Mouse (Mus musculus) urinary bladder, postnatal 4 days (tissue): ENCODE measurements around the gene Atg10.
"Not testable (repeated sequence)": the region's sequence is repeated elsewhere in the genome, so short reads cannot be mapped to it uniquely, and the experiment has no call there.

Source experiments
- DNase-seq, 2 experiments: peaks; one replicate each; pipeline ENCODE4 v3.0.0; 2021 to 2022; ENCODE audit warnings: low spot score in 2 of 2

Atg10 gene

DNA sequence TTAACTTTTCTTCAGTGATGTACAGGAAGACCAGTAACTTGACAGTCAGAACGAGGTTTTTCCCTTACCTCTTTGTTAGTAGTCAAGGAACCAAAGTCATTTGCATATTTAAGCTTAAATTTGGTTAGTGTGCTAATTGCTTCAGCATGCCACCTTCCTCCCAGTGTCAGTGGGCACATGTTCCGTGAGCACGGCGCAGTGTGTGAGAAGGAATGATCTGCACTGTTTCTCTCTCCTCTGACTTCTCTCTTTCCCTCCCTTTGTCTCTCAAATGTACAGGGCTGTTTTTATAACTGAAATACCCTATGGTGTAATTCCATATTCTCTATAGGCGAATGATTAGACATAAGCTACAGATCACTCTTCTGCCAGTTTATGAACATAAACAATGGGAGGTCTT is 284.2 kb downstream of the Atg10 start:
- no peak for DNase-seq

DNA sequence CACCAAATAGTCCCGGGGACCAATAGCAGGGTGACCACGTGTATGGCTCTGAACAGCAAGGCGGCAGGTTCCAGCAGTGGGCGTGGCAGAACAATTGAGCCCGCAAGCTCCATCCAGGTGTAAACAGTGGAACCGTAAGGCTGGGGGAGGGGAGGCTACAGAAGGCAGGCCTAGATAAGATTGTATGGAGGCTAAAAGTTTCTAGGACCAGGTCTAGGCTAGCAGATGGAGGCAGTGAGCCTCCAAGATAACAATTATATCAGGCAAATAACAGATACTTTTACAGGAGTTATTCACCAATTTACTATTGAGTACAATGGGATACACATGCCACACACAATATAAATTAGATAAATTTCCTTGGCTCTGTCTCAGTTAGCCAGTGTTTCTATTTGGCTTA is 284.6 kb downstream of the Atg10 start:
- DNase-seq = no peak

DNA sequence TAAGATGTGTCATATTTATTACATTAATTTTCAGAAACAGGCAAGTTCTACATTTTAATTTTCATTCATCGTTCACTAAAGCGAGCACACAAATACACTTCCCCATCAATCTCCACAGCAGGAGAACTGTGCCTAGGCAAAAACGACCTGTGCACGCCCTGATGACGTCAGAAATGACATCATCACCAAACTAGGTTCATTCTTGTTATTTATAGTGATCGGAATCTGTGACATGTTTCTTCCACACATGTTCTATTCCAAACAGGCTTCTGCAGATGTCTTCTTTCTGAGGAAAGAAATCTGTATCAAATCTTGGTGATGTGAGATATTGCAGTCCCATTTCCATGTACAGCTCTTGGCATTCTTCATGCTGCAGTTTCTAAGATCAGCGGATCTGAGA is 287.9 kb downstream of the Atg10 start:
- DNase-seq = no peak

DNA sequence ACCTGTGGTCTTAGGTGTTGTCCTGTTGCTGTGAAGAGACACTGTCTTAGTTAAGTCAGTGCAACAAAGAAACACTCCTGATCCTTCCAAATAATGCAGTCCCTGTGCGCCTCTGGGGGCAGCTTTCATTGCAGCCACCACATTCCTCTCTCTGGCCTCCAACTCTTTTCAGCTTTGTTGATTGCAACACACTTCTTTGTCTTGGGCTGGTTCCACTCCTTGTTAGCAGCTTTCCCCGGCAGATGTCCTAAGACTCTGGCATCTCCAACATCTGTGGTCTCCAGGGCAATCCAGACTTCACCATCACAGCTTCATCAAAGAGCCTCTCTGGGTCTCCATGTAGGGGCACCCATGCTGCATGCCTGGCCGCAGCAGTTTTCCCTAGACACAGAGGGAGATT is 290.5 kb downstream of the Atg10 start:
- no peak for DNase-seq

DNA sequence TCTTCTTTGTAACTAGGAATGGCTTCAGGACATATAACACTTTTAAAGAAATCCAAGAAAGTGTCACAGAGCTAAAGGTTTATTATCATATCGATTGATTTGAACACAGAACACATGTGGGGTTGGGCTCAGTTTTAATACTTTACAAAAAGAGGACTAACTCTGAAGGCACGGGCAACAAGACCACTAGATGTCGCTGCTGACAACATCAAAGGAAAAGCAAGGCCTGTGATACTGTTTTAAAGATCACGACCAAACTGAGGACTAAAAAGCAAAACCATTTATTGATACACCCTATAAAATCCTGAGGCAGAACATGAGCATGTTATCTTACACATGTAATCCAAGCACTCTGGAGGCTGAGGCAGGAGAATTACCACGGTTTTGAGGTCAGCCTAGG is 293.9 kb downstream of the Atg10 start:
- DNase-seq = no peak

DNA sequence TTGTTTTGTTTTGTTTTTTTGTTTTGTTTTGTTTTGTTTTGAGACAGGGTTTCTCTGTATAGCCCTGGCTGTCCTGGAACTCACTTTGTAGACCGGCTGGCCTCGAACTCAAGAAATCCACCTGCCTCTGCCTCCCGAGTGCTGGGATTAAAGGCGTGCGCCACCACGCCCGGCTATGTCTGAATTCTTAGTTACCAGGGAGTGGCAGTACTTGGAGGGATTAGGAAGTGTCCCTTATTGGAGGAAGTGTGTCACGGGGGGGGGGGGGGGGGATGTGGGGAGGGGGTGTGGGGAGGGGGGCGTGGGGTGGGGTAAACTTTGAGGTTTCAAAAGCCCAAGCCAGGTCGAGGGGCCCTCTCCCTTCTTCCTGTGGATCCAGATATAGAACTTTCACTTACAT is 295.5 kb downstream of the Atg10 start:
- not testable (repeated sequence) for DNase-seq

DNA sequence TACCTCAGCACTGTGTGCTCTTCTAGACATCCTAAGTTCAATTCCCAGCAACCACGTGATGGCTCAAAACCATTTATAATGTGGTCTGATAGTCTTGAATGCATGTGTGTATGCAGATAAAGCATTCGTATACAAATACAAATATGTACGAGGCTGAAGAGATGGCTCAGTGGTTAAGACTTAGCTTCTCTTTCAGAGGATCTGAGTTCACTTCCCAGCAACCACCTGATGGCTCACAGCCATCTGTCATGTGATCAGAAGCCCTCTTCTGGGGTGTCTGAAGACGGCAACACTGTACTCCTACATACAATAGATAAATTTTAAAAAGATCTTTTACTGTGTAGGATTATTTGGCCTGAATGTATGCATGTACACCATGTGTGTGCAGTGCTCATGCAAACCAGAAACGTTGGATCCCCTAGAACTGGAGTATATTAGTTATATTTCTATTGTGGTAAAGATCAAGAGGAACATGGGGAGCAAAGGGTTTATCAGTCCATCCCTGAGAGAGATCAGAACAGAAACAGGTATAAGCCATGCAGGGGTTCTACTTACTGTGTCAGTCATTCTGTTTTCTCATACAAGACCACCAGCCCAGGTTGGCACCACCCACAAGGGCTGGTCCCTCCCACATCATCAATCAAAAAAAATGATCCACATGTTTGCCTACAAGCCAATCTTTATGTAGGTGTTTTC is 296.7 kb downstream of the Atg10 start:
- no peak for DNase-seq

DNA sequence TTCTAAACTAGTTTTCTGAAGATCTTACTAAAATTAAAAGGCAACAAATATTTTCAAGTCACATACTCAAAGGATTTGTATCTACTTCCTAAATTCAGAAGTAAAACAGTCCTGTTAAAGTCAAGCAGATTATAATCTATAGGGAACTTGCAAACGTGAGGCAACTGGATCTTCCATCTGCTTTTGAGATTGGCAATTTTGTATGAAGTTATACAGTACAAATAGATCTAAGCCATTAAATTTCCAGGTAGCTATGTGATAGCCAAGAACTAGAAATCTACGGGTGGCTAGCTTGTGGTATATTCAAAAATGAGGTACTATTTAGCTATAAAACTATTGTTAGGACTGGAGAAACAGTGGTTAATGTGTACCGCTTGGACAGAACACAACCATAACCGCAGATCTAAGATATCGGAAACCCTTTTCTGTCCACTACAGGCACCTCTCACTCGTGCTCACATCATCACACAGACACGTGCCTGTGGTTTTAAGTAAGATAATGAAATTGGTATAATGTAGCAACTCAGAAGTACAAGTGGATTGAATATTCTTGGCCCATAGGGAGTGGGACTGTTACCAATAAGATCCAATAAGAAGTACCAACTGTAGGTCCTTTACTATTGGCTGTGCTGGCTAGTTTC is 297.5 kb downstream of the Atg10 start:
- DNase-seq = no peak

DNA sequence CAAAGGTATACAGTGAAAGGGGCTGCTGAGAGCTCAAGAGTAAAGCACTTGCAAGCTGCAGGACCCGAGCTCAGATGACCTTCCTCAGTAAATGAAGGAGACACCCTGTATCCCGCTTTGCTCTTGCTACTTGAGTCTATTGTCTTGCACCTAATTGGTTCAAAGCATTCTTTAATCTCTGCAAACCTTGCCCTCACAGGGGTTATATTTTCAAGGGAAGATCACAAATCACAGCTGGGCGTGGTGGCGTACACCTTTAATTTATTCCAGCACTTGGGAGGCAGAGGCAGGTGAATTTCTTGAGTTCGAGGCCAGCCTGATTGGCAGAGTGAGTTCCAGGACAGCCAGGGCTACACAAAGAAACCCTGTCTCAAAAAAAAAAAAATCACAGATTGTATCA is 298.6 kb downstream of the Atg10 start:
- no peak for DNase-seq

DNA sequence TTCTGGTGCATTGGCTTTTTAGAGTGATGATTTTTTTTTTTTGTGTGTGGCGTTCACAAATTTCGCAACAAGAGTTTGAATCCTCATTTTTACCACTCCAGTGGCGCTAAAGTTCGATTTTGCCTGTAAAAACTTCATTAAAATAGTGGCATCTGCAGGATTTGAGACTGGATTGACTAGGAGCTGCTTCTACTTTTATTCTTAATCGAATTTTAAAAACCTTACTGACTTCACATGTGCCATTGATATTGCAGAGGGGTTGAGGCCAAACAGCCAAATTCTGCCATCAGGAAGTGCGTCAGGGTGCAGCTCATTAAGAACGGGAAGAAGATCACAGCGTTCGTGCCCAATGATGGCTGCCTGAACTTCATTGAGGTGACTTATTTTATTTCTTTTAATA is 299.7 kb downstream of the Atg10 start:
- no peak for DNase-seq

DNA sequence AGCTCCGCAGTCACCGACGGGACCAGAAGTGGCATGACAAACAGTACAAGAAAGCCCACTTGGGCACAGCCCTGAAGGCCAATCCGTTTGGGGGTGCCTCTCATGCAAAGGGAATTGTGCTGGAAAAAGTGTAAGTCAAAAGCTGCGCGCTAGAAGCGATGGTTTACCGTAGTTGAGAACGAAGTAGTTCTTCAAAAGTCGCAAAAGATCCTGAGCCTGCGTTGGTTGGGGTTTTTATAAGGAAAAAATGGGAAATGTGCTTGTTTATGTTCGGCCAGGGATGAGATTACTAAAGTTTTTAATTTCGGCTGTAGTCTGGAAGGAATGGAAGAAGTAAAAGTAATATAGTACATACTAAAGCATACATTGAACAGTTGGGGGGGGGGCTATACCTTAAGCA is 300.2 kb downstream of the Atg10 start:
- DNase-seq = not testable (repeated sequence)

DNA sequence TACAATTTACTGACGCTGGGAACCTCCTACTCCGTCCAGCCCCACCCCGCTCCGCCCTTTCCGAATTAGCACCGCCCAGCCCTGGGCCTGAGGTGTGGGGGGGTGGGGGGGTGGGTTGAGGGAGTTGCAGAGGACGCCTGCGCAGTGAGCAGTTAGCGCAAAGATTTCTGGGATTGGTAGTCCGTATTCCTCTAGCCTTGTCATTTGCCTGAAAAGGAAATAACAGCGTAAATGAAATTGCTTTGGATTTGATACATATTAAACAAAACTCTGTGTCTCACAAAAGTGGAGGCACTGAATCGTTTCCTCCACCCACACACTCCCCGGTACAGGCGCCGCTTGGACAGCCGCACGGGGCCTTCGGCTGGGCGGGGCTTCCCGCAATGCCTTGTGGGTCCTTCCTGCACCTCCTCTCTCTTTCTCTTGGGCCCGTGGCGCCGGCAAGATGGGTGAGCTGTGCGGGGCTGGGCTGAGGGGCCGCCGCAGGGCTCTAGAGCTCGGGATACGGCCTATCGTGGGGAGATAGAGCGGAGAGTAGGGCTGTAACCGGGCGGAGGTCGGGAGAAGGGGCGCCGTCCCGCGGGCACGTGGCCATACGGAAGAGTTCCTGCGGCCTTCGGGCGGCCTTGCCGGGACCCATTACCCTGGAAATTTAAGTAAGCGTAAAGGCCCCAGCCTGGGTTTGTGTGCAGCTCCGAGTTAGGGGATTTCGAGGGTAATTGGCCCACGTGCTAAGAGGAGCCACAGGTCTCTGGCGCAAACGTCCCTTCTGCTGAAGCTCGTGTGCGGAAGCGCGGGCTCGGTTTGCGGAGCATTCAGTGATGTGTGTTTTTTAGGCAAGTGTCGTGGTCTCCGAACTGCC is 300.8 kb downstream of the Atg10 start, which contains the start of gene Rps23:
Gene Rps23 (plus strand): TSS at position 208 of the 862 bp plus-strand sequence.
- peak; percentile 83 to 88 for DNase-seq

DNA sequence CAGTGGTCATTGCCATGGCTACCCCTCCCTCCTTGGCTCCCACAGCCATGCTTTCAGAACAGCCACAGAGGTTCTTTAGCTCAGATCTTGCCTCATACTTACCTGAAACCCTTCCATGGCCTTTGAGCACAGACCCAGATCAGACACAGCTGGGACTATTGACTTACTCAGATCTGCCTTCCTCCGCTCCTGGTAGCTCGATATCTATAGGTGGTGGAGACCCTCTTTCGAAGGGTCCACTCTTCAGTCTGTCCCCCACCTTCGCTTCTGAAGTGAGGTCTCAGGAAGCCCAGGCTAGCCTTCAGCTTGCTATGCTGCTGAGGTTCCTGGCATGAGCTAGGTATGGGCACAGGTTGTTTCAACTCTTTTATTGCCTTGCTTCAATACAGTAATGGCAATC is 309.0 kb downstream of the Atg10 start:
- DNase-seq = no peak

DNA sequence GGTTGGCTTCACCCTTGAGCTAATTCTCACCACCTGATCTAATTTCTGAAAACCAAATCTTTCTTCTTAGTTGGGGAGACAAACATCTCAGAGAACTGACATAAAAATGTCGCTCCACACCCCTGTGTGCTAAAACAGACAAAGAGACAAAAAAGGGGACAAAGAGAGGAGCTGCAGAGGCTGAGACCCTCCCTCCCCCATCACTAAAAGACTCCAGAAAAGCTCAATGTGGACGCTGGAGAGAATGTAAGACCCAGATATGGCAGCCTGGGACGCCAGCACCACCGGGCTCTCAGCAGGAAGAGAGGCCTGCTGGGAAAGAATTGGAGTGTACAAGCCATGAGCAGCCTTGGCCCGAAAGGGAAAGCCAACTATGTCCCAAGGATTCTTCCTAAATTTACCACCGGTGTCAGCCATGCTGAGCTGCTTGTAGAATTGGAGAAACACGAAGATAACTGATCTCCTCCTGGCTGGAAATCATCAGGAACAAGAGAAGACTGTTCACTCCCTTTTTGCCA is 310.0 kb downstream of the Atg10 start:
- DNase-seq = no peak

DNA sequence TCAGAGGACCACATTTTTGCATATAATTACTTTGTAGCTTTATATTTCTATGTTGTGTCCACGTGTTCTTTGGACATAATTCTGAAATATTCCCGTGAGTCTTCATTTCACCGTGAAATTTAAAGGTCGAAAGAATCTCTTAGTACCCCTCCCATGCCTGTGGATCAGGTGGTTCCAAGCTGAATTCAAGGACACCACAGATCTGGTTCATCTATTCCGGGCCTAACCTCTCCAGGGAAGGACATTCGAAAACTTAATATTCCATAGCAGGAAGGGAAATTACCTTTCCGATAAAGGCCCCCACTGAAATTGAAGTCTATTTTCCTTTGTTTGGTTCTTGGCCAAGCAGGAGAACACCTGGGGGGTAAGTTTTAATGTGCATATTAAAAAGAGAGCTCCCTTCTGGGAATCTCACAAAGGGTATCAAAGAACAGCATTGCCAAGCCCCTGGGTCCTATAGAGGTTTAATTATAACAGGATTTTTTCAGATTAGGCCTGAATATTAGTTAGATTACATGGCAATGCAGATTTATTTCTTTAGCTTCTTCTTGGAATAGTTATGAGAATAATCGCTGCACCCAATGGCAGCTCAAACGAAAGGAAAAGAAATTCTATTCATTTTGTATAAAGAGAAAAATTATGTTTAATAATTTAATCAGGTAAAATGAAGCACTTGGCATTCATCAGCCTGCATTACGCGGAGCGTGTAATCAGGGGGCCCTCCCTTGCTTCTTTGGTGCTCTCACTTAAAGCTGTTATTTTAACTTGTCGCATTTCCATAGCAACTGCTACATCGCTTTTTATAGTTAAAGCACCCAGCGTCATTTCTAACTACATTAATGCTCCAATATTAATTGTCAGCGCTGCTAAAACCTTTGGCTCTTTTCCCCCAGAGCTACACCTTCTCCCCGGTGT is 310.8 kb downstream of the Atg10 start:
- no peak for DNase-seq

DNA sequence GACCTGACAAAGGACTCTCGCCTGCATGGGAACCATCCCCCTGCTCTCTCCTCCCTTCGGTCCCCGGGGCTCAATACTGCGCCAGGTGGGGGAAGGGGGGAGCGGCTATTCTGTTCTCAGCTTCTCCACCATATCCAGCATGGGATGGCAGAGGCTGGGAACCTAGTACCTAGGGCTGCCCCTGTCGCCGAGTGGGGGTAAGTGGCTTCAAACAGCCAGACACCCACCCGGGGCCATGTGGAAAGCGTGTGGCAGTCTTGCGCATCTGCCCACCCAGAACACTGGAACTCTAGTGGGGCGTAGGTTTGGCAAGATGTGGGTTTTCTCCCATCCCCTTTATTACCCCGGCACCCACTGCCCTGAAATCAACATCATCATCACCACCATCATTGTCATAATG is 316.4 kb downstream of the Atg10 start:
- no peak for DNase-seq

DNA sequence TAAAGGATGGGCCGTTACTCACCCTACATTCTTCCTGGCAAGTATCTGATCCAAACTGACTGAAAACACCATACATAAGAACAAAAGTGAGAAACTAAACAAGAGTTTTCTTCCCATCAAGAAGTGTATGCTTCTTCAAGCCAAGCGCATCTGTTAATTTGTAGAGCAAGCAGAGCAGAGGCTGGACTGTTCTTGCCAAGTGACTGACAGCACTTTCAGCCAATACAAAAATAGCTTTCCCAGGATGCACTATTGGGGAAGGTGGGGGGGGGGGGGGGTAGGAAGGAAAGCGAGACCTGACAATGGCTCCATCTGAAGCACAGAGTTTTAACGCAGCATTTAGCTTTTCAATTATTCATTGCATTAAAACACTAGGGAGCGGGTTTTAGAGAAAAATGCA is 318.6 kb downstream of the Atg10 start, which contains the start of gene Atp6ap1l:
Gene Atp6ap1l (minus strand): TSS at position 180 of the 400 bp plus-strand sequence.
- DNase-seq = no peak

DNA sequence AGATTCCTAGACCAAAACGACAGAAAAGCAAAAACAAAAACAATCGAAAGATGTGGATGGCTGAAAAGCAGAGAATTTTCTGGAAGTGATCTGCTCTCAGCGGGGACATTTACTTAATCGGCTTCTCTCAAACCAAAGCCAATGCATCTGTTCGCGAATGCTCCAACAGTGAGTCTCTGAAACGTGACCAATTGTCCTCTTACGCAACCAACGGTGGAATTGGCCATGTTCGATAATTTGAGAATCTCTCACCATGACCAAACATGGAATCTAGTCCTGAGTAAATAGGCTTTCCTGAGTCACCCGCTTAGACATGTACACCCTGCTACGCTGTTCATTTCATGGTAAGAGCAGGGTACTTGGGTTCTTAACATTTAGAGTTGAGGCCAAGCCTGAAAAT is 326.9 kb downstream of the Atg10 start:
- no peak for DNase-seq

DNA sequence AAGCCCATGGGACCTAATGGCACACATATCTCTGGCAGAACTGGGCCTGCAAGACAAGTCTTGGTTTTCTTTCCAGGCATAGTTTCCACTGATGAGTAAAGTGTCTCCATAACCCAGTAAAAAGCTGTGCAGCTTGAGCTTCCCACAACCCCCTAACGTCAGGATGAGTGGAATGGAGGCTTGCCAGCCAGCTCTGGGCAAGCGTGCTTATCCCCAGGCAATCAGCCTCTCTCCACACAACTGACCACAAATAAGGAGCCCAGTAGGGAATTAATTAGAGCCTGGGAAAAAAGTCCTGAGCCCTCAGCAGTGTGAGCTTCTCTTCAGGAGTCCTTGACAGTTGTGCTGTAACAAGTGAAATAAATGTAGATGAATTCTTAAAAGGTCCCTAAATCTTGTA is 327.7 kb downstream of the Atg10 start:
- no peak for DNase-seq

DNA sequence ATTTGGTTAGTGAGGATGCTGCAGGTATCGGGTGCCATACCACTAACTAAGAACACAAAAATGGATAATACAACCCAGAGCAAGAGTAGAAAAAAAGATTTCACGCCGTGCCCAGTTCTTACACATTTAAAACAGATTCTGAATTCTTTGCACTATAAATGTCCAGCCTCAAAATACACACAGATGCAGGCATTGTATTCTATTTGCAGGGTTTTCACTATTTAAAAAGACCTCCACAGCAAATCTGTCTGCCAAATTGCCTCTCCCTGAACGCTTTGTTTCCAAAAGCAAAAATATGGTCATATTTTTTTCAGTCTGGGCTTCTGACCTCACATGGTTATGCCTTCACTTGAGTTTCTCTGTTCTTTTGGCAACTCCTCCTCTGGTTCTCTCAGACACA is 328.9 kb downstream of the Atg10 start:
- no peak for DNase-seq

DNA sequence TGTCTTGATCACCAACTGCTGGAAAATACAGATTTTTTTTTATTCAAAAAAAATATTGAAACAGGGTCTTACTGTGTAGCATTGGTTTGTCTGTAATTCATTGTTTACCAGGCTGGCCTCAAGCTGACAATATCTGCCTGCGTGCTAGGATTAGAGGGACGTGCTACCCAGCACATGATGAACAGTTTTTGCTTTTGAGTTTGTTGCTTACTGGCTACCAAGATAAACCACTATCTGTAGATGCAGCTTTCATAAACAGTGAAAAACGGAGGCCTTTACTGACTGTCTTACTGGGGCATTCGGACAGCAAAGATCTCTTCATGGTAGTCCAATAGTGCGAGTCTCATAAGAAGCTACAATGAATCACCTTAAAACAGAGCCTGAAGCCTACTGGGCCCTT is 333.7 kb downstream of the Atg10 start:
- no peak for DNase-seq
